Mouse (Mus musculus) midbrain, embryonic 12.5 days (tissue): ENCODE measurements at regions not wholly inside any gene's neighbourhood (a gene's known extent, or its start where the extent isn't known, plus 50 kb on each side); places are given as distances from the start of the nearest gene placed in this dataset.

ENCODE experiments used
- ATAC-seq: fragments of 200-750 bp; cut with Nextera tagmentation; 2 replicates; pipeline ENCODE4 v1.8.0; 2017; ENCODE audit warnings: low read depth, moderate TSS enrichment, moderate library complexity; ENCODE audit not compliant: low FRiP score
- H3K27ac ChIP-seq: fragments of 300-500 bp; sonication (generic); replicated peaks from 2 replicates; pipeline ENCODE4 v1.5.1; 2016; ENCODE audit warnings: mild to moderate bottlenecking
- H3K27me3 ChIP-seq: fragments of 300-500 bp; sonication (generic); 2 replicates; pipeline ENCODE4 v1.6.1; 2016; ENCODE audit warnings: mild to moderate bottlenecking
- H3K36me3 ChIP-seq: fragments of 300-500 bp; sonication (generic); 2 replicates; pipeline ENCODE4 v1.6.1; 2016
- H3K4me1 ChIP-seq: fragments of 300-500 bp; sonication (generic); 2 replicates; pipeline ENCODE4 v1.6.1; 2016
- H3K4me2 ChIP-seq: fragments of 300-500 bp; sonication (generic); replicated peaks from 2 replicates; pipeline ENCODE4 v1.6.1; 2016; ENCODE audit warnings: mild to moderate bottlenecking, moderate library complexity
- H3K4me3 ChIP-seq: fragments of 300-500 bp; sonication (generic); 2 replicates; pipeline ENCODE4 v1.5.1; 2016; ENCODE audit warnings: mild to moderate bottlenecking
- H3K9ac ChIP-seq: fragments of 300-500 bp; sonication (generic); replicated peaks from 2 replicates; pipeline ENCODE4 v1.6.1; 2016; ENCODE audit warnings: mild to moderate bottlenecking, moderate library complexity
- H3K9me3 ChIP-seq: fragments of 300-500 bp; sonication (generic); 2 replicates; pipeline ENCODE4 v1.6.1; 2016; ENCODE audit warnings: mild to moderate bottlenecking
- WGBS: fragments of 180-500 bp; shearing (Covaris S2); methylation state at CpG from one replicate; pipeline ENCODE4 v1.1.7; 2016; 5-methylcytosine and 5-hydroxymethylcytosine counted together

GRCm38 (mm10) chr14:86487285-86487897 lies 653.6 kb downstream of the Diaph3 start:
- Histone ChIP-seq H3K4me2 (no peak overlapping the region), H3K36me3 (no peaks in the 10 kb centered on the region), H3K27me3 (no peaks in the 10 kb centered on the region), H3K4me3 (no peak overlapping the region), H3K9me3 (no peaks in the 10 kb centered on the region), H3K9ac (no peak overlapping the region), H3K27ac (no peak overlapping the region), H3K4me1 (no peaks in the 10 kb centered on the region)
- no peak; the same call in 1 of the 2 replicates for ATAC-seq
- 53% methylated on average over 8 of the region's 8 CpGs for WGBS

- Histone ChIP-seq H3K4me2 (no peak overlapping the region), H3K9ac (no peak overlapping the region), H3K4me1 (no peaks in the 10 kb centered on the region), H3K27me3 (no peaks in the 10 kb centered on the region), H3K9me3 (no peaks in the 10 kb centered on the region), H3K36me3 (no peaks in the 10 kb centered on the region), H3K4me3 (no peak overlapping the region), H3K27ac (no peak overlapping the region)
- WGBS = 92% methylated on average over 5 of the region's 5 CpGs
- no peak for ATAC-seq
Observed at GRCm38 (mm10) chr14:86484247-86484646, 656.8 kb downstream of the Diaph3 start.

DNA sequence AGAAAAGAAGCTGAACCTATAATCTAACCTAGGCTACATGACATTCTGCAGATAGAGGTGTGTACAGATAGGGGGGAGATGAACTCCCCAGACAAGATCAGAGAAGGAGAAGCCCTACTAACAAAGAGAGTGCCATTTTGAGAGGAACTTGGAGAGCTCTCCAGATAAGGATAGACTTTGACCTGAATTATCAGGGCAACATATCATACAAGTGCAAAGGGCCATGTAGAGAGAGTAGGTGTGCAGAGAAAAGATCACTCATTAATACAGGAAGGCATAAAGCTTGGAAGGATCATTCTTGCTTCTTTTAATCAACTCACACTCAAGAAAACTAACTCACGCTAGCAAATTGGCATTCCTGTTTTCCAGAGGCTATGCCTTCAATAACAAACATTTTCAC lies 667.4 kb downstream of the Diaph3 start:
- no peaks in the 10 kb centered on the region for H3K9me3 ChIP-seq
- no peak overlapping the region for H3K9ac ChIP-seq
- H3K36me3 ChIP-seq = no peaks in the 10 kb centered on the region
- no peak overlapping the region for H3K4me3 ChIP-seq
- H3K4me1 ChIP-seq = no peaks in the 10 kb centered on the region
- no peak overlapping the region for H3K4me2 ChIP-seq
- H3K27me3 ChIP-seq = 0 out of 2 replicates have a peak, but pooled peaks cover 6% of the 10 kb centered on the region
- 90% methylated on average over 1 of the region's 1 CpGs for WGBS
- ATAC-seq = no peak
- no peak overlapping the region for H3K27ac ChIP-seq

DNA sequence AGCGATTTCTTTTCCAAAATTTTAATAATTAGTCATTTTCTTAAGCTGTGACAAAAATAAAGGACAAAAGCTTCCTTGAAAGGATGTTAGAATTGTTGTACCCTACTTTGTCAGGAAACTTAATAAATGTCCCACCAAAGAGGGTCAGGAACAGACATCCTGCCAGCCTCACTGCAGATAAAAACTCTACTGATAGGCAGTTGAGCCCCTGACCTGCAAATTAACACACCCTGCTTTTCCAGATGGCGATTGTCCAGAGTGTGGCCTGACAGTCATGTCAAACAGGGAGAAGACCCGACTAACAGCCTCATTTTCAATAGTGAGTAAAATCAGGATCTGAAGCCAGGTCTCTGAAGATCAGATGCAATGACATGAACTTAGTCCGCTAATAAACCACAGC lies 670.6 kb downstream of the Diaph3 start:
- H3K27me3 ChIP-seq = peaks cover 25% of the 10 kb centered on the region
- 75% methylated on average over 4 of the region's 4 CpGs for WGBS
- H3K4me1 ChIP-seq = no peaks in the 10 kb centered on the region
- H3K27ac ChIP-seq = no peak overlapping the region
- ATAC-seq = no peak
- H3K4me2 ChIP-seq = no peak overlapping the region
- H3K9me3 ChIP-seq = no peaks in the 10 kb centered on the region
- H3K4me3 ChIP-seq = no peak overlapping the region
- no peaks in the 10 kb centered on the region for H3K36me3 ChIP-seq
- H3K9ac ChIP-seq = no peak overlapping the region

GRCm38 (mm10) chr14:86467886-86468463 lies 673.1 kb downstream of the Diaph3 start:
- 35% methylated on average over 8 of the region's 8 CpGs for WGBS
- Histone ChIP-seq H3K4me2 (no peak overlapping the region), H3K9ac (no peak overlapping the region), H3K27me3 (peaks cover 31% of the 10 kb centered on the region), H3K27ac (no peak overlapping the region), H3K36me3 (no peaks in the 10 kb centered on the region), H3K4me3 (no peak overlapping the region), H3K4me1 (no peaks in the 10 kb centered on the region), H3K9me3 (no peaks in the 10 kb centered on the region)
- no peak for ATAC-seq

GRCm38 (mm10) chr14:86463388-86463787 lies 677.6 kb downstream of the Diaph3 start:
- Histone ChIP-seq H3K4me1 (no peaks in the 10 kb centered on the region), H3K27ac (no peak overlapping the region), H3K9me3 (no peaks in the 10 kb centered on the region), H3K4me3 (no peak overlapping the region), H3K36me3 (no peaks in the 10 kb centered on the region), H3K27me3 (peaks cover 24% of the 10 kb centered on the region), H3K4me2 (no peak overlapping the region), H3K9ac (no peak overlapping the region)
- ATAC-seq = no peak
- 80% methylated on average over 2 of the region's 2 CpGs for WGBS

DNA sequence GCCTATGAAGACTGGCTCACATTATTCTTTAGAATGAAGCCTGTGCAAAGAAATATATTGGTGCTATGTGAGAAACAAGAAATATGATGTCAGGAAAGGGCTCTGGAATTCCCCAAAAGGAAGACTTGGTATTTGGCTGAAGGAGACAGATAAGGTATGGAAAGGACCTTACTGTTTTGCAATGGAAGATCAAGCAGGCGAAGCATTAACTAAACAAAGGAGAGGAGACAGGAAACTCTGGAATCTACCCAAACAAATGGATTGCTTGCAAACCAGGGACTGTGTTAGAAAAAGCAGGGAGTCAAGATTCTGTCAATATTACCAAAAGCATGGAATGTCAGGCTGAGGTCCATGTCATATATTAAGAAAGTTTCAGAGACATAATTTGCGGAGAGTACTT lies 687.9 kb downstream of the Diaph3 start:
- Histone ChIP-seq H3K9ac (no peak overlapping the region), H3K9me3 (no peaks in the 10 kb centered on the region), H3K27me3 (no peaks in the 10 kb centered on the region), H3K27ac (no peak overlapping the region), H3K4me3 (no peak overlapping the region), H3K4me1 (no peaks in the 10 kb centered on the region), H3K4me2 (no peak overlapping the region), H3K36me3 (no peaks in the 10 kb centered on the region)
- ATAC-seq = no peak
- WGBS = 86% methylated on average over 2 of the region's 2 CpGs

- Histone ChIP-seq H3K4me3 (no peak overlapping the region), H3K9ac (no peak overlapping the region), H3K4me2 (no peak overlapping the region), H3K27me3 (no peaks in the 10 kb centered on the region), H3K4me1 (no peaks in the 10 kb centered on the region), H3K9me3 (no peaks in the 10 kb centered on the region), H3K36me3 (no peaks in the 10 kb centered on the region), H3K27ac (no peak overlapping the region)
- no peak for ATAC-seq
- WGBS = 96% methylated on average over 1 of the region's 1 CpGs
Observed at GRCm38 (mm10) chr14:86450616-86451015, 690.4 kb downstream of the Diaph3 start.

- ATAC-seq = no peak
- H3K27ac ChIP-seq = no peak overlapping the region
- no peaks in the 10 kb centered on the region for H3K9me3 ChIP-seq
- H3K4me3 ChIP-seq = no peak overlapping the region
- peaks cover 3% of the 10 kb centered on the region; the same call in 1 of the 2 replicates for H3K4me1 ChIP-seq
- H3K36me3 ChIP-seq = no peaks in the 10 kb centered on the region
- H3K4me2 ChIP-seq = no peak overlapping the region
- no peaks in the 10 kb centered on the region for H3K27me3 ChIP-seq
- WGBS = 88% methylated on average over 4 of the region's 4 CpGs
- no peak overlapping the region for H3K9ac ChIP-seq
Observed at GRCm38 (mm10) chr14:86445139-86445538, 695.9 kb downstream of the Diaph3 start.

- Histone ChIP-seq H3K27me3 (no peaks in the 10 kb centered on the region), H3K4me1 (peaks cover 3% of the 10 kb centered on the region; the same call in 1 of the 2 replicates), H3K4me2 (no peak overlapping the region), H3K36me3 (no peaks in the 10 kb centered on the region), H3K9ac (no peak overlapping the region), H3K4me3 (no peak overlapping the region), H3K9me3 (no peaks in the 10 kb centered on the region), H3K27ac (no peak overlapping the region)
- 36% methylated on average over 5 of the region's 5 CpGs for WGBS
- ATAC-seq = no peak
Observed at GRCm38 (mm10) chr14:86443921-86444835, 696.9 kb downstream of the Diaph3 start.

GRCm38 (mm10) chr14:86441895-86442679 lies 698.9 kb downstream of the Diaph3 start:
- no peak; the same call in 1 of the 2 replicates for ATAC-seq
- Histone ChIP-seq H3K27me3 (no peaks in the 10 kb centered on the region), H3K36me3 (no peaks in the 10 kb centered on the region), H3K27ac (no peak overlapping the region), H3K4me1 (peaks cover 3% of the 10 kb centered on the region; the same call in 1 of the 2 replicates), H3K9me3 (no peaks in the 10 kb centered on the region), H3K4me2 (no peak overlapping the region), H3K4me3 (no peak overlapping the region), H3K9ac (no peak overlapping the region)
- 85% methylated on average over 9 of the region's 9 CpGs for WGBS
